Mouse (Mus musculus) 416B (cell line): ENCODE results near the gene Resp18.

Experiments used
- DNase-seq: peaks from one replicate; pipeline ENCODE4 v3.0.0; 2011; ENCODE audit warnings: low read depth

The Resp18 gene

GRCm38 (mm10) chr1:75278228-75278627 is at the start of gene Resp18:
Gene Resp18 (minus strand): TSS chr1:75278415.
- no peak for DNase-seq

- DNase-seq, result no peak
These were observed 49.2 kb upstream of the Resp18 start for GRCm38 (mm10) chr1:75327461-75327860.

GRCm38 (mm10) chr1:75319166-75319565 is 41.0 kb upstream of the Resp18 start:
- no peak for DNase-seq

DNA sequence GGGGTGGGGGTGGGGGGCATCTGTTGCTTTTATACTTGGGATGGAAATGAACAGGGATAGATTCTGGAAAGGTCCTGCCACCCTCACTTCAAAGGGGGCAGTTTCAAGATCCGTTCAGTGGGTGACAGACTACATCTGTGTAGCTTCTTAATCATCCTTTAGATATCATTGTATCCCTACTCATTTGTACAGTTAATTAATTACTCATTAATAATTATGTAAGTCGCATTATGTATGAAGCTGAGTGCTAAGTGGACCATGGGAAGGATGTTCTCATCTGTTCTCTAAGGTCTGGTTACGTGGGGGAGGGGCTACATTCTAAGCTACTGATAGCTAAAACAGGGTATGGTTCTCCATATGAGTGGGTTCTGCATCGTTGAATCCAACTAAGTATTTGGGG is 40.5 kb upstream of the Resp18 start:
- DNase-seq, result no peak

DNA sequence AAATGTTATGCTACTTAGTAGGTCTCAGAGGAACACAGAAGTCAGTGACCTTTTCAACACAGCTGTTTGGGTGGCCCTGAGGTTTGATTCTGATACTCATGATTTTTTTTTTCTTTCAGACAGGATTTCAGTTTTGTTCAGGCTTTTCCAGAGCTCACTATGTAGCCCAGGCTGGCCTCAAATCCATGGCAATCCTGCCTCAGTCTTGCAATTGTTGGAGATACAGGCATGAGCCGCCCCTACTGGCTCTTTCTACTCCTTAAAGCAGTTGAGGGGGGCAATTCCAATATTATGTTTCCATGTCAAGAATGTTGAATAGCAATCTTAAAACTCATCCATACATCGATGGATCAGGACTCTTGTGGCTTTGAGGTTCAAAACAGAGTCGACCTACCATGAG is 40.1 kb upstream of the Resp18 start:
- no peak for DNase-seq

DNA sequence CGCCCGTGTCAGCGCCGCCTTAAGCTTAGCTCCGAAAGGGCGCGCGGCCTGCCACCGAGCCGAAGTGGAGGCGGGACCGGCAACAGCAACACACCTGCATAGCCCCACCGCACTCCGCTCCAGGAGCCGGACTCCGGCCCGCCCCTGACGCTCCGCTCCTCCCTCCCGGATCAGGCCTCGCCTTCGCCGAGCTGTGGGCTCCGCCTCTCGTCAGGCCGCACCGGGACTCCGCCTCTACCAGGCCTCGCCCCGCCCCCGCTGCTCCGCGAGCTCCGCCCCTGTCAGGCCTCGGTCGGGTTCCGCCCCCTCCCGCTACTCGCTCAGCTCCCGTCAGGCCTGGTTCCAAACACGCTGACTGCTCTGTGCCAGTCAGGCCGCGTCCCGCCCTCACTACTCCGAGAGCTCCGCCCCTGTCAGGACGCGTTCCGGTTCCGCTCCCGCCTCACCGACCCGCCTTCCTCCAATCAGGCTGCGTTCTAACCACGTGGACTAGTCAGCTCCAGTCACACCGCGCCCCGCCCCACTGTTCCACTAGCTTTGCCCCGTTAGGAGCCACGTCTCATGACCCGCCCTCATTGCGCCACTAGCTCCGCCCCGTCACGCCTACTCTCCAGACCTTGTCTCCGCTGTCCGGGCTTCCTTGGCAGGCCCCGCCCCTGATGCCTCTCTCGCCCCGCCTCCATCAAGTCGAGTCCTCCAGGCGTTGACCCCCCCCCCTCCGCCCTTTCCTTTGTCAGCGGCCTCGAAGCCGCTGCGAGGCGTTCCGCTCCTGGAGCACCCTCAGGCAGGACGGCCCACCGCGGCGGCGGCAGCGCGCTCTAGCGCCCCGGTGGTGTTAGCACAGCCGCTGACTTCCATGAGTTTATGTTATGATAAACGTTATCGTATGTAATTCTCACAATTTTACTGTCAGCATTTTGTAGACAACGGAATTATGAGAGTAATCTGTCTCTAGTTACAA is 39.3 kb upstream of the Resp18 start, which contains the start of gene Dnpep:
TSS of gene Dnpep (minus strand) at position 750 of the 961 bp plus-strand sequence.
- peak; percentile 100 for DNase-seq

GRCm38 (mm10) chr1:75316861-75317240 is 38.6 kb upstream of the Resp18 start:
- DNase-seq, result peak; percentile 85

DNA sequence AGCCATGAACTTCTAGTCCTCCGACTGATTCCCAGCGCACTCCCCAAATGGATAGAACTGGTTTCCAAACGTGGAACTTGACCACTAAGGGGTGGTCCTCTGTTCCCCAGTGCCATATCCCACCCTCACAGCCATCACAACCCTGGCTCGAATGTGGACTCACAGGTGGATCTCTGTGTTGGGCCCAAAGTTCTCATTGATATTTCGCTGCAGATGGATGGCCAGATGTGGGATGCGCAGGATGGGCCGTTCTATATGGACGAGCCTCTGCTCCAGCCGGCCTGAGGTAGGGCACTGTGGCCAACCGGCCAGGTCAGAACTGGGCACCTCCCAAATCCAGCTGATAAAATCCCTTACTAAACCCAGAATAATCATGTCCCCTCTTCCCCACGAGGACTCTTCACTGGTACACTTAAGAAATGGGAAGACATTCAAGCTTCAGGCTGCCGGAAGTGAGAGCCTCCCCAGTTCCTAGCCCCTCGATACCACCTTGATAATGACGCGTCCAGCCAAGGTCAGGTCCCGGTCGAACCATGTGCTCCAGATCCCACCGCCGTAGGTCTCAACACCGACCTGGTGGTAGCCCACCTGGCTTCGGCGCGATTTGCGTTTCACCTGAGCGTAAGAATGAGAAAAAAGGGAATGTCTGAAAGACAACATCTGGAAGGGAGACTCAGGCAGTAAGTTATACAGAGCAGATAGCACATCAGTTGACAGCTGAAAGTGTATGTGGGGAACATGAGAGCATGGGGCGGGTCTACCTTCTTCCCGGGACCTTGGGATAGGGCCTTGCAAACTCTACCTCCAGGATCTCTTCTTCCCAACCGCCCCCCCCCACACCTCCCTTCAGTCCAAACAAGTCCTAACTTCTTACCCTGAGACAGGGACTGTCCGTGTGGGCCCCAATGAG is 37.5 kb upstream of the Resp18 start:
- no peak for DNase-seq

DNA sequence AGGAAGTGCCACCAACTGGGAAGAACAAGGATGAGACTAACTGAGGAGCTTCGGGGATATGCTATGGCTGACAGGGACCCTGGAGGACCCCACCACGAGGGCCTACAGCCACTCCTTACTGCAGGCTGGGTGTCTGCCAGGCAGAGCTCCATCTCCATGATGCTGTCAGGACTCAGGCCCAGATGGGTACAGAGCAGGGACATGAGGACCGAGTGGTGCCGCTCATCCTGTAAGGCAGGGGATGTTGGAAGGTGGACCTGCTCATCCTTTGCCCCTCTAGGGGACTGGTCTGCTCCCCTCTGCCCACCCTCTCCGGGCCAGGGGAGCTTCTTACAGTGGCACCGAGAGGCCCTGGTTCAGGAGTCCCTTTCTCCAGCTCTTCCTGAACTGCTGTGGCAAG is 36.8 kb upstream of the Resp18 start:
- DNase-seq, result no peak

DNA sequence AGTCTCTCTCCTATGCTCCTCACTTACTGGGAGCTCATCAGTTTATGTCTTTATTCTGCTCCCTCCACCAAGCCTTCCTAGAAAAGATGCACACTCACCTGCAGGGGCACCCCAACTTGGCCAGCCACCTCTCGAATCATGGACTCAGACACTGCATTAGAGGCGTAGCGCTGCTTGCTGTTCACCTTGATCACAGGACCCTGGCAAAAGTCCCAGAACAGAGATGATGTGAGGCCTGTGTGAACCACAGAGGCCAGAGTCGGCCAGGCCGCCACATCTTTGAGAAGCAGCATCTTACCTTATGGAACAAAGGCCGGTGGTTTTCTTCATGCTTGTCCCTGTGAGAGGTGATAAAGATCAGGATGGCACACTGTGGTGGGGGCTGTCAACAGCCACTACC is 33.5 kb upstream of the Resp18 start:
- no peak for DNase-seq

GRCm38 (mm10) chr1:75304662-75305061 is 26.4 kb upstream of the Resp18 start:
- DNase-seq, result no peak

DNA sequence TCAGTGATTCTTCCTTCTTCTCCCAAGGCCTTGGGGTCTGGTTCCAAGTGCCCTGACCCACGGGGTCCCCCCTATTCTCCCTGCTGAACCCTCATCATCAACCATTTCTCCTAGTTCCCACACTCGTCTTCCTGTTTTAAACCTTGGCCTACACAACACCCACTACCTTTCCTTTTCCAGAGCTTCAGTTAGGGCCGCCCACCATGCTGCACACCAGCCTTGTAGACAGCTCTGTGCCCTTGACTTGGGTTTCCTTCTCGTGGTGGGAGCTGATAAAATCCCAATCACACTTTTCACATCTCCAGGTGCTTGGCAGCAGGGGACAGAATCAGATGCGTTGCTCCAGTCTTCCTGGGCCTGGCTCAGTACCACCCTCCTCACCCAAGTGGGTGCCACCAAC is 16.1 kb upstream of the Resp18 start:
- no peak for DNase-seq

DNA sequence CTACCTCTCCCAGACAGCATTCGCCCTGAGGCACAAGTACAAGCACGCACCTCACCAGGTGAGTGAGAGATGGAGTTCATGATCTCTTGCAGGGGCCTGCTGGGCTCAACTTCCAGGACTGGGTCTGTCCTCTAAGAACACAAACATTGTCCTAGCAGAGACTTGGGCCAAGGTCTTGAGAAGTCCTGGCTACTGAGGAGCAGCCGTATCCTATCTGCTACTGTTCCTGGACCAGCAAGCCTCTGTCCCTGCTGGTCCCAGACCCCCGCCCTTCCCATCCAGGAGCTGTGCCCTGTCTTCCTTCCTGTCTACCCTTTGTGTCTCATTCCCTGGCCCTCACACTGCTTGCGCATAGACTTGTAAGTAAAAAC is 15.1 kb upstream of the Resp18 start:
- DNase-seq, result no peak

- no peak for DNase-seq
These were observed 14.5 kb upstream of the Resp18 start for GRCm38 (mm10) chr1:75292476-75293330.

GRCm38 (mm10) chr1:75291321-75291720 is 13.1 kb upstream of the Resp18 start:
- no peak for DNase-seq

- DNase-seq, result peak; percentile 60
These were observed 12.4 kb upstream of the Resp18 start for GRCm38 (mm10) chr1:75290582-75290981.

GRCm38 (mm10) chr1:75289888-75290431 is 11.7 kb upstream of the Resp18 start:
- DNase-seq, result no peak

- no peak for DNase-seq
These were observed 11.2 kb upstream of the Resp18 start for GRCm38 (mm10) chr1:75289376-75289775.

DNA sequence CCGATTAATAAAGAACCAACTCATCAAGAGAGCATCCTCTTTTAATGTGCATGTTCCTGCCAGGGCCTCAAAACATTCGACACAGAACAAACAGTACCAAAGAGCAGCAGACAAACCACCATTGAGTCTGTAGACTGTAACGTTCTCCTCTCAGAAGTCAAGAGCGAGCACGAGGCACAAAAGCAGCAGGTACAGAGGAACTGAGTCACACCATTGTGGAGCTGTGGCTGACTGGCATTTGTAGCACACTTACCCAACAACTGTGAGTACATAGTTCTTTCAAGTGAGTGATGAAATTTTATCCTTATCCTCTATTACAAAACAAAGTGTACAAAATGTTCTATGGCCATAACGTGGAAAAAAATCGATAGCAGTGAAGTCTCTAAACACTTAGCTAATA is 6.7 kb upstream of the Resp18 start:
- peak; percentile 41 for DNase-seq

- DNase-seq, result no peak
These were observed 4.8 kb upstream of the Resp18 start for GRCm38 (mm10) chr1:75283017-75283416.
